ENCODE assay signal across 8 mouse cellular contexts in genomic region chr9:66834318-66835096, GRCm38 (mm10). TPM values are rescaled to one million over a fixed set of nuclear protein-coding genes. Genes with fewer than 3 reads are reported as not detected.
DNase-seq lines count a peak whose midpoint lies in the region; ATAC-seq lines count a peak whose summit lies in the region.

Aph1c (minus strand) TSS chr9:66834726.

- peak within 1 kb of the TSS; percentile 79 for H3K4me3 ChIP-seq in lung, embryonic 16.5 days (ENCODE audit: low read length)

- H3K4me1 ChIP-seq in lung, embryonic 16.5 days (replicated peaks; ENCODE audit: control insufficient read depth, insufficient read depth, low read length): peaks cover 16% of the 10 kb centered on the region

- peak; percentile 93 for DNase-seq in MEL-GATA-1-ER (ENCODE audit: extremely low read depth, low read depth)
- peak; percentile 99 for DNase-seq in cerebellum, adult 8-10 months
- peak; percentile 98 for DNase-seq in forelimb bud, embryonic 11.5 days (ENCODE audit: low read depth, low spot score)
- DNase-seq in layer of hippocampus, adult 9-10 months (ENCODE audit: low spot score): peak; percentile 98
- DNase-seq in ovary, postnatal 10 days (ENCODE audit: low spot score): peak; percentile 88
- DNase-seq in thymus, postnatal 10 days (ENCODE audit: low spot score in 2 of 2): peak; percentile 97 to 98

- H3K4me2 ChIP-seq in lung, embryonic 16.5 days (ENCODE audit: low read depth, low read length): peak within 1 kb of the TSS; percentile 94

- H3K27ac ChIP-seq in lung, embryonic 16.5 days (ENCODE audit: low read length): peak within 1 kb of the TSS; percentile 16; the same call in 1 of the 2 replicates

- no peaks in the 10 kb centered on the region for H3K9me3 ChIP-seq in lung, embryonic 16.5 days (ENCODE audit: control insufficient read depth, low read length)

- H3K27me3 ChIP-seq in lung, embryonic 16.5 days (ENCODE audit: control insufficient read depth, insufficient read depth, low read depth, low read length): no peaks in the 10 kb centered on the region

- peak; percentile 97 for ATAC-seq in hematopoietic stem cell, adult 5-6 weeks (replicated peaks in 1 of 2; ENCODE audit: insufficient read depth in 1 of 2, low FRiP score in 2 of 2, low TSS enrichment in 1 of 2, low read depth in 1 of 2, poor library complexity in 2 of 2, severe bottlenecking in 2 of 2)
- peak; percentile 100 for ATAC-seq in lung, embryonic 16.5 days (ENCODE audit: low read depth)

- no peaks in the 10 kb centered on the region for H3K36me3 ChIP-seq in lung, embryonic 16.5 days (ENCODE audit: control insufficient read depth, insufficient read depth, low read length)

- peak within 1 kb of the TSS; percentile 72 for H3K9ac ChIP-seq in lung, embryonic 16.5 days (ENCODE audit: low read length)

- WGBS in lung, embryonic 16.5 days: 1% methylated on average over 58 of the region's 58 CpGs

RNA-seq across cellular contexts. Expression of gene Aph1c, which starts in this region (rescaled TPM):
- total RNA-seq in hematopoietic stem cell, adult 5-6 weeks (2017): 1.4 and 5.5 TPM in 2 replicates
- 6.1 and 8.7 TPM in 2 replicates for polyA plus RNA-seq in lung, embryonic 16.5 days (2015; fragmentation: Nextera tagmentation; extraction: Ambion mirVana)

Comparison
In these comparisons a context has a peak if more than half of its experiments do, and no peak if none do; other contexts are left out.
1. Peak in every context shown above with its lines: DNase-seq, ATAC-seq, H3K4me3 ChIP-seq and H3K27ac ChIP-seq.